Mouse (Mus musculus) G1E (cell line): ENCODE data around the gene Tmprss11g. TPM values are rescaled to one million over a fixed set of nuclear protein-coding genes. Genes with fewer than 3 reads are reported as not detected.

Experiments used
- ATAC-seq: 2 replicates; pipeline ENCODE4 v1.8.0; 2016; ENCODE audit warnings: mild to moderate bottlenecking; ENCODE audit not compliant: insufficient number of reproducible peaks, poor library complexity, low FRiP score, severe bottlenecking; ENCODE audit errors: extremely low read depth
- DNase-seq: peaks from one replicate; pipeline ENCODE4 v3.0.0; 2012; ENCODE audit warnings: low spot score
- H3K27me3 ChIP-seq: 2 replicates; pipeline ENCODE4 v1.6.1; 2012; ENCODE audit warnings: mild to moderate bottlenecking, low read length, inconsistent platforms; ENCODE audit not compliant: insufficient read depth
- H3K36me3 ChIP-seq: replicated peaks from 2 replicates; pipeline ENCODE3; 2012; ENCODE audit warnings: mild to moderate bottlenecking, inconsistent platforms
- H3K4me1 ChIP-seq: 2 replicates; pipeline ENCODE4 v1.6.1; 2012; ENCODE audit warnings: low read depth, low read length, inconsistent platforms, mixed read lengths; ENCODE audit not compliant: insufficient read depth
- H3K4me3 ChIP-seq: 2 replicates; pipeline ENCODE4 v1.5.1; 2012; ENCODE audit warnings: low read depth, mild to moderate bottlenecking, inconsistent platforms, low read length, moderate library complexity, mixed read lengths
- H3K9me3 ChIP-seq: replicated peaks from 2 replicates; pipeline ENCODE4 v1.6.1; 2012; ENCODE audit warnings: inconsistent platforms
- CTCF ChIP-seq: IDR thresholded peaks from 2 replicates; pipeline ENCODE4 v1.5.1; 2012; ENCODE audit warnings: low read depth, low read length, inconsistent platforms, mixed read lengths
- GATA1 ChIP-seq: IDR thresholded peaks from 2 replicates; pipeline ENCODE4 v1.6.1; 2012; ENCODE audit warnings: borderline replicate concordance, low read length, inconsistent platforms, mixed read lengths
- GATA2 ChIP-seq: IDR thresholded peaks from 2 replicates; pipeline ENCODE4 v1.6.1; 2012; ENCODE audit warnings: low read depth, low read length, inconsistent platforms, borderline replicate concordance
- POLR2AphosphoS5 ChIP-seq: IDR thresholded peaks from 2 replicates; pipeline ENCODE4 v1.6.1; 2012; ENCODE audit warnings: low read depth, low read length, inconsistent platforms; ENCODE audit not compliant: insufficient replicate concordance
- TAL1 ChIP-seq: conservative IDR thresholded peaks from 2 replicates; pipeline ENCODE4 v1.6.1; 2012; ENCODE audit warnings: low read depth, low read length, inconsistent platforms, mixed read lengths
- polyA plus RNA-seq: library from polyadenylated mRNA; stranded (reverse); fragments of >175 nt; gene quantifications from 2 replicates; pipeline ENCODE4 v1.2.3, GENCODE M21; 2012
- total RNA-seq, 2 experiments: library from RNA; stranded (forward) in 1 of 2; stranded (reverse) in 1 of 2; fragments of 200-1000 nt in 1 of 2; fragments of >200 nt in 1 of 2; fragmentation: Nextera tagmentation in 1 of 2; gene quantifications; 2 replicates each; pipeline ENCODE4 v1.2.3; 2014 to 2017

The Tmprss11g gene
- total RNA-seq (2014; fragmentation: Nextera tagmentation), result not detected in 2 replicates
- total RNA-seq (2017), result 0.16 and 0.17 TPM in 2 replicates
- polyA plus RNA-seq, result not detected in 2 replicates

DNA sequence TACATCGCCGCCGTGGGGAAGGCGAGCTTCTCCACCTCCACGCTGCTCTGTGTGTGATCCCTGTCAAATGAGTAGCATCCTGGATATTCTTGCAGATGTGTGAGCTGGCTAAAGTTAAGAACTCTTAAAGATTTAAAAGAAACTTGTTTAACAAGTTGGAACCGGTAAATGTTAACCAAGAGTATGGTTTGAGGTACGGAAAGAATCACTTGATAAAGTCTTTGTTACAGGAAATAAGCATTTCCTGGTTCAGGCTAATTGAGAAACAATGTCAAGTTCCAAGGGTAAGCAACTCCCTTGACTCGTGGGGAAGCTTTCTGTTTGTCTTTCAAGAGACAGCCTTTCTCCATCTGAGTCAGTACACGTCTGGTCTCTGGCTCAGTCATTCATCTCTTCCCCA is at the start of gene Tmprss11g:
TSS of gene Tmprss11g (minus strand) at position 101 of the 400 bp plus-strand sequence.
- no peak for ATAC-seq
- TF ChIP-seq POLR2AphosphoS5, result no peak
- TF ChIP-seq CTCF, result no peak
- no peak for TF ChIP-seq GATA2
- no peak for TF ChIP-seq TAL1
- no peak for TF ChIP-seq GATA1
- no peak within 1 kb of the TSS for H3K4me3 ChIP-seq

DNA sequence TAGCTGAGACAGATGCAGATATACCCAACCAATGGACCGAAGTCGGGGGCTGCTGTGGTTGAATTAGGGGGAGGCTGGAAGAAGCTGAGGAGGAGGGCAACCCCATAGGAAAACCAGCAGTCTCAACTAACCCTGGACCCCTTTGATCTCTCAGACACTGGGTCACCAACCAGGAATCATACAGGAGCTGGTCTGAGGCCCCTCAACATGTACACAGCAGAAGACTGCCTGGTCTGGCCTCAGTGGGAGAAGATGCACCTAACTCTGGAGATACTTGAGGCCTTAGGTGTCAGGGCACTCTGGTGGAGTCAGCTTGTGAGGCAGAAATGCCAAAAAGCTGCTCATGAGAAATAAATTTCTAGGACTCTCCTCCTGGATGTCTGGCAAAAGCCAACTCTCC is 28.3 kb upstream of the Tmprss11g start:
- no peaks in the 10 kb centered on the region for H3K4me1 ChIP-seq
- H3K36me3 ChIP-seq, result no peaks in the 10 kb centered on the region
- DNase-seq (no peak), ATAC-seq (no peak)
- H3K27me3 ChIP-seq, result no peaks in the 10 kb centered on the region
- no peaks in the 10 kb centered on the region for H3K9me3 ChIP-seq
- TF ChIP-seq TAL1 (no peak), GATA1 (no peak), CTCF (no peak), POLR2AphosphoS5 (no peak), GATA2 (no peak)
- no peak overlapping the region for H3K4me3 ChIP-seq

More for the DNA sequence above, at the start of gene Tmprss11g:
- no peak for DNase-seq
- Histone ChIP-seq H3K36me3 (no peaks in the 10 kb centered on the region), H3K27me3 (no peaks in the 10 kb centered on the region), H3K9me3 (no peaks in the 10 kb centered on the region), H3K4me1 (no peaks in the 10 kb centered on the region)

- TF ChIP-seq TAL1 (no peak), CTCF (no peak), GATA1 (no peak), GATA2 (no peak), POLR2AphosphoS5 (no peak)
- Histone ChIP-seq H3K9me3 (no peaks in the 10 kb centered on the region), H3K27me3 (no peaks in the 10 kb centered on the region), H3K4me3 (no peak overlapping the region), H3K36me3 (no peaks in the 10 kb centered on the region), H3K4me1 (no peaks in the 10 kb centered on the region)
- no peak for DNase-seq
- ATAC-seq, result no peak
Observed at GRCm38 (mm10) chr5:86540601-86541000, 22.2 kb upstream of the Tmprss11g start.

DNA sequence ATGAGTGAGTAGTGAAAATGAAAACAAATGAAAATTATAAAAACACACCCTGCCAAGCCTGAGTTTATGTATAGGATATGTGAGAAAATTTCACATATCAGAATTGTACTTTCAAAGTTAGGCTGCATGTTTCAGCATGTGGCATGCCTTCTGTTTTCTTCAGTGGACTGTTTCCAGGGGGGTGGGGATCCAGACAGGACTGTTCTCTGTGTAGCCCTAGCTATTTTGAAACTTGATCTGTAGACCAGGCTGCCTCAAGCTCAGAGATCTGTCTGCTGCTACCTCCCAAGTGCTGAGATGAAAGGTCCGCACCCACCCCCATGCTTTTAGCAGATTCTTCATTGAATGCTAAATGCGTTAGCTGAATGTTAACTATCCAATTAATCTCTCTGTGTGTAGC is 10.3 kb upstream of the Tmprss11g start:
- DNase-seq (no peak), ATAC-seq (no peak)
- no peaks in the 10 kb centered on the region for H3K9me3 ChIP-seq
- TF ChIP-seq POLR2AphosphoS5 (no peak), GATA1 (no peak), TAL1 (no peak), GATA2 (no peak)
- H3K4me1 ChIP-seq, result no peaks in the 10 kb centered on the region
- H3K27me3 ChIP-seq, result no peaks in the 10 kb centered on the region
- H3K36me3 ChIP-seq, result no peaks in the 10 kb centered on the region
- H3K4me3 ChIP-seq, result no peak overlapping the region

GRCm38 (mm10) chr5:86511538-86511937 is 6.9 kb downstream of the Tmprss11g start:
- no peak for ATAC-seq
- H3K4me3 ChIP-seq, result no peak overlapping the region
- no peak for TF ChIP-seq CTCF
- no peak for TF ChIP-seq POLR2AphosphoS5
- TF ChIP-seq TAL1, result no peak
- TF ChIP-seq GATA1, result no peak
- TF ChIP-seq GATA2, result no peak
- H3K4me1 ChIP-seq, result no peaks in the 10 kb centered on the region
- H3K36me3 ChIP-seq, result no peaks in the 10 kb centered on the region
- H3K9me3 ChIP-seq, result no peaks in the 10 kb centered on the region
- DNase-seq, result no peak
- no peaks in the 10 kb centered on the region for H3K27me3 ChIP-seq

- H3K36me3 ChIP-seq, result no peaks in the 10 kb centered on the region
- no peaks in the 10 kb centered on the region for H3K27me3 ChIP-seq
- DNase-seq, result no peak
- H3K4me3 ChIP-seq, result no peak overlapping the region
- TF ChIP-seq POLR2AphosphoS5 (no peak), GATA1 (no peak), TAL1 (no peak), GATA2 (no peak), CTCF (no peak)
- no peaks in the 10 kb centered on the region for H3K9me3 ChIP-seq
- no peak for ATAC-seq
- H3K4me1 ChIP-seq, result no peaks in the 10 kb centered on the region
Observed at GRCm38 (mm10) chr5:86493453-86493852, 24.9 kb downstream of the Tmprss11g start.

- DNase-seq (no peak), ATAC-seq (no peak)
- no peaks in the 10 kb centered on the region for H3K27me3 ChIP-seq
- TF ChIP-seq GATA1 (no peak), POLR2AphosphoS5 (no peak), TAL1 (no peak), GATA2 (no peak), CTCF (no peak)
- H3K36me3 ChIP-seq, result no peaks in the 10 kb centered on the region
- H3K4me3 ChIP-seq, result no peak overlapping the region
- H3K9me3 ChIP-seq, result no peaks in the 10 kb centered on the region
- no peaks in the 10 kb centered on the region for H3K4me1 ChIP-seq
Observed at GRCm38 (mm10) chr5:86482562-86482961, 35.8 kb downstream of the Tmprss11g start.
